Mouse (Mus musculus) common myeloid progenitor, adult 5-6 weeks (primary cell): ENCODE measurements around the gene 4632433K11Rik. TPM values are rescaled to one million over a fixed set of nuclear protein-coding genes. Genes with fewer than 3 reads are reported as not detected.

Source experiments
- ATAC-seq: replicated peaks from 2 replicates; pipeline ENCODE4 v1.8.0; 2016; ENCODE audit warnings: low read depth, mild to moderate bottlenecking, moderate TSS enrichment, inconsistent platforms; ENCODE audit not compliant: poor library complexity, severe bottlenecking
- total RNA-seq: library from RNA; stranded (forward); fragments of 200-1000, 187-1606 nt; gene quantifications from 2 replicates; pipeline ENCODE4 v1.2.3, GENCODE M21; 2017

The 4632433K11Rik gene
- total RNA-seq, 1 experiment from 2014 or later = 2.5 TPM

GRCm38 (mm10) chr7:5081241-5081640 lies 47.3 kb downstream of the 4632433K11Rik start:
- no peak for ATAC-seq

- no peak for ATAC-seq
Measured at GRCm38 (mm10) chr7:5081939-5082338, 48.0 kb downstream of the 4632433K11Rik start.

- peak; percentile 27 for ATAC-seq
Measured at GRCm38 (mm10) chr7:5083325-5084105, 49.6 kb downstream of the 4632433K11Rik start.

Other genes starting within 250 kb of the 4632433K11Rik start
- 7.0 and 8.4 TPM in 2 replicates for gene Tmem238, start 244.5 kb upstream of the 4632433K11Rik start, total RNA-seq
- 690 and 777 TPM in 2 replicates for gene Rpl28, start 241.2 kb upstream of the 4632433K11Rik start, total RNA-seq
- 190 and 203 TPM in 2 replicates for gene Ube2s, start 221.5 kb upstream of the 4632433K11Rik start, total RNA-seq
- gene Shisa7, start 189.4 kb upstream of the 4632433K11Rik start, total RNA-seq = 0.05 TPM in 2 replicates
- gene Isoc2b, start 163.9 kb upstream of the 4632433K11Rik start, total RNA-seq = 8.0 and 70.9 TPM in 2 replicates
- gene Isoc2a, start 157.0 kb upstream of the 4632433K11Rik start, total RNA-seq = 3.8 and 6.5 TPM in 2 replicates
- not detected in 2 replicates for gene Gm36210, start 127.6 kb upstream of the 4632433K11Rik start, total RNA-seq
- 2.4 and 3.2 TPM in 2 replicates for gene Zfp628, start 118.9 kb upstream of the 4632433K11Rik start, total RNA-seq
- 0.32 TPM in 1 of 2 replicates, not detected in the other for gene Nat14, start 112.1 kb upstream of the 4632433K11Rik start, total RNA-seq
- gene Ssc5d, start 108.3 kb upstream of the 4632433K11Rik start, total RNA-seq = not detected in 2 replicates
- not detected in 2 replicates for gene Sbk2, start 69.7 kb upstream of the 4632433K11Rik start, total RNA-seq
- gene Sbk3, start 63.0 kb upstream of the 4632433K11Rik start, total RNA-seq = 0.19 TPM in 1 of 2 replicates, not detected in the other
- 4.1 and 8.3 TPM in 2 replicates for gene Zfp579, start 38.0 kb upstream of the 4632433K11Rik start, total RNA-seq
- 2.2 and 7.4 TPM in 2 replicates for gene Zfp524, start 19.7 kb upstream of the 4632433K11Rik start, total RNA-seq
- 20.0 and 21.1 TPM in 2 replicates for gene Fiz1, start 19.4 kb upstream of the 4632433K11Rik start, total RNA-seq
- not detected in 2 replicates for gene Gm44973, start 18.6 kb upstream of the 4632433K11Rik start, total RNA-seq
- gene Zfp865, start 13.7 kb upstream of the 4632433K11Rik start, total RNA-seq = 9.5 and 14.3 TPM in 2 replicates
- gene Ccdc106, start 13.6 kb upstream of the 4632433K11Rik start, total RNA-seq = 0.14 and 1.1 TPM in 2 replicates
- gene Zfp784, start 4.3 kb downstream of the 4632433K11Rik start, total RNA-seq = 2.7 and 2.9 TPM in 2 replicates
- 1.8 and 3.6 TPM in 2 replicates for gene Zfp580, start 17.4 kb downstream of the 4632433K11Rik start, total RNA-seq
- gene U2af2, start 28.0 kb downstream of the 4632433K11Rik start, total RNA-seq = 220 and 260 TPM in 2 replicates
- gene Epn1, start 46.1 kb downstream of the 4632433K11Rik start, total RNA-seq = 42.9 and 53.0 TPM in 2 replicates
- not detected in 2 replicates for gene Rfpl4, start 82.8 kb downstream of the 4632433K11Rik start, total RNA-seq
- gene Rasl2-9, start 91.8 kb downstream of the 4632433K11Rik start, total RNA-seq = not detected in 2 replicates
- not detected in 2 replicates for gene Vmn1r55, start 115.6 kb downstream of the 4632433K11Rik start, total RNA-seq
- gene Vmn1r56, start 162.6 kb downstream of the 4632433K11Rik start, total RNA-seq = not detected in 2 replicates
- gene Vmn1r57, start 184.4 kb downstream of the 4632433K11Rik start, total RNA-seq = not detected in 2 replicates